Mouse (Mus musculus): ENCODE data around the gene Pltp. TPM values are rescaled to one million over a fixed set of nuclear protein-coding genes. Genes with fewer than 3 reads are reported as not detected.
A peak's percentile ranks its signal among the peaks of the same experiment; 100 is the strongest.
"Not testable (repeated sequence)": the region's sequence is repeated elsewhere in the genome, so short reads cannot be mapped to it uniquely, and the experiment has no call there.

The Pltp gene
- polyA plus RNA-seq, 1 experiment from 2014 or later, result 8.4 TPM

- H3K4me1 ChIP-seq, result peaks cover 31% of the 10 kb centered on the region
- not testable (repeated sequence) for H3K9me3 ChIP-seq (replicated peaks); ATAC-seq; H3K36me3 ChIP-seq; H3K27me3 ChIP-seq (replicated peaks); H3K9ac ChIP-seq
- H3K27ac ChIP-seq, result peak overlapping the region; percentile 98
- peak overlapping the region; percentile 94; the same call in 1 of the 2 replicates for H3K4me3 ChIP-seq
- 70% methylated on average over 11 of the region's 11 CpGs for WGBS (ENCODE audit: insufficient replicate concordance)
- peak overlapping the region; percentile 87 for H3K4me2 ChIP-seq
Observed at GRCm38 (mm10) chr2:164877376-164878215, 20.1 kb upstream of the Pltp start.

GRCm38 (mm10) chr2:164875648-164876047 is 18.1 kb upstream of the Pltp start:
- ATAC-seq, H3K9ac ChIP-seq: not testable (repeated sequence)

GRCm38 (mm10) chr2:164874239-164874769 is 16.8 kb upstream of the Pltp start:
- H3K36me3 ChIP-seq, result peaks cover 4% of the 10 kb centered on the region; the same call in 1 of the 2 replicates
- no peak overlapping the region for H3K4me2 ChIP-seq
- peak overlapping the region; percentile 42; the same call in 1 of the 2 replicates for H3K9ac ChIP-seq
- no peak overlapping the region for H3K27ac ChIP-seq
- no peak for ATAC-seq
- no peaks in the 10 kb centered on the region for H3K27me3 ChIP-seq (replicated peaks)
- peaks cover 20% of the 10 kb centered on the region for H3K4me1 ChIP-seq
- WGBS (ENCODE audit: insufficient replicate concordance), result 33% methylated on average over 1 of the region's 1 CpGs
- H3K4me3 ChIP-seq, result no peak overlapping the region
- no peaks in the 10 kb centered on the region for H3K9me3 ChIP-seq (replicated peaks)

More at GRCm38 (mm10) chr2:164875648-164876047, 18.1 kb upstream of the Pltp start:
- H3K27me3 ChIP-seq (replicated peaks); H3K4me3 ChIP-seq; H3K36me3 ChIP-seq; H3K27ac ChIP-seq; H3K4me2 ChIP-seq; H3K9me3 ChIP-seq (replicated peaks): not testable (repeated sequence)
- WGBS (ENCODE audit: insufficient replicate concordance), result 39% methylated on average over 2 of the region's 2 CpGs
- H3K4me1 ChIP-seq, result peaks cover 25% of the 10 kb centered on the region

GRCm38 (mm10) chr2:164873621-164874020 is 16.1 kb upstream of the Pltp start:
- no peak for ATAC-seq
- WGBS (ENCODE audit: insufficient replicate concordance), result 35% methylated on average over 3 of the region's 3 CpGs
- Histone ChIP-seq H3K36me3 (peaks cover 4% of the 10 kb centered on the region; the same call in 1 of the 2 replicates), H3K4me3 (no peak overlapping the region), H3K9me3 (replicated peaks) (no peaks in the 10 kb centered on the region), H3K4me2 (no peak overlapping the region), H3K9ac (no peak overlapping the region), H3K4me1 (peaks cover 20% of the 10 kb centered on the region), H3K27me3 (replicated peaks) (no peaks in the 10 kb centered on the region), H3K27ac (no peak overlapping the region)

- H3K4me2 ChIP-seq, result no peak overlapping the region
- peaks cover 4% of the 10 kb centered on the region; the same call in 1 of the 2 replicates for H3K9me3 ChIP-seq (replicated peaks)
- peaks cover 20% of the 10 kb centered on the region for H3K4me1 ChIP-seq
- WGBS (ENCODE audit: insufficient replicate concordance), result 47% methylated on average over 6 of the region's 6 CpGs
- H3K36me3 ChIP-seq, result no peaks in the 10 kb centered on the region
- no peaks in the 10 kb centered on the region for H3K27me3 ChIP-seq (replicated peaks)
- no peak overlapping the region for H3K9ac ChIP-seq
- no peak overlapping the region for H3K4me3 ChIP-seq
- no peak overlapping the region for H3K27ac ChIP-seq
- no peak for ATAC-seq
Observed at GRCm38 (mm10) chr2:164871602-164872303, 14.2 kb upstream of the Pltp start.

GRCm38 (mm10) chr2:164868491-164868890 is 11.0 kb upstream of the Pltp start:
- 33% methylated on average over 7 of the region's 7 CpGs for WGBS (ENCODE audit: insufficient replicate concordance)
- Histone ChIP-seq H3K36me3 (no peaks in the 10 kb centered on the region), H3K4me2 (no peak overlapping the region), H3K9ac (no peak overlapping the region), H3K27me3 (replicated peaks) (no peaks in the 10 kb centered on the region), H3K4me1 (peaks cover 21% of the 10 kb centered on the region), H3K9me3 (replicated peaks) (peaks cover 4% of the 10 kb centered on the region; the same call in 1 of the 2 replicates), H3K27ac (no peak overlapping the region), H3K4me3 (no peak overlapping the region)
- ATAC-seq, result no peak

- peaks cover 4% of the 10 kb centered on the region; the same call in 1 of the 2 replicates for H3K9me3 ChIP-seq (replicated peaks)
- no peak overlapping the region for H3K4me3 ChIP-seq
- 86% methylated on average over 7 of the region's 7 CpGs for WGBS (ENCODE audit: insufficient replicate concordance)
- peaks cover 21% of the 10 kb centered on the region for H3K4me1 ChIP-seq
- H3K27me3 ChIP-seq (replicated peaks), result no peaks in the 10 kb centered on the region
- H3K4me2 ChIP-seq, result no peak overlapping the region
- H3K36me3 ChIP-seq, result no peaks in the 10 kb centered on the region
- no peak for ATAC-seq
- H3K27ac ChIP-seq, result 0 out of 2 replicates have a peak overlapping the region, but pooled peaks have one; percentile 25
- H3K9ac ChIP-seq, result no peak overlapping the region
Observed at GRCm38 (mm10) chr2:164867566-164867965, 10.1 kb upstream of the Pltp start.

- WGBS (ENCODE audit: insufficient replicate concordance), result 53% methylated on average over 16 of the region's 16 CpGs
- Histone ChIP-seq H3K27me3 (replicated peaks) (no peaks in the 10 kb centered on the region), H3K27ac (peak overlapping the region; percentile 25; the same call in 1 of the 2 replicates), H3K4me2 (no peak overlapping the region), H3K36me3 (no peaks in the 10 kb centered on the region), H3K4me1 (peaks cover 26% of the 10 kb centered on the region), H3K4me3 (no peak overlapping the region), H3K9ac (no peak overlapping the region), H3K9me3 (replicated peaks) (peaks cover 4% of the 10 kb centered on the region; the same call in 1 of the 2 replicates)
- no peak for ATAC-seq
Observed at GRCm38 (mm10) chr2:164866741-164867551, 9.4 kb upstream of the Pltp start.

- peak; percentile 37; the same call in 1 of the 2 replicates for ATAC-seq
- WGBS (ENCODE audit: insufficient replicate concordance), result 32% methylated on average over 4 of the region's 4 CpGs
- H3K9me3 ChIP-seq (replicated peaks), result peaks cover 4% of the 10 kb centered on the region; the same call in 1 of the 2 replicates
Observed at GRCm38 (mm10) chr2:164864593-164864992, 7.1 kb upstream of the Pltp start.

GRCm38 (mm10) chr2:164863411-164863810 is 5.9 kb upstream of the Pltp start:
- H3K27me3 ChIP-seq (replicated peaks), result peaks cover 25% of the 10 kb centered on the region
- peaks cover 38% of the 10 kb centered on the region for H3K4me1 ChIP-seq
- H3K9ac ChIP-seq; H3K4me2 ChIP-seq; H3K9me3 ChIP-seq (replicated peaks); H3K36me3 ChIP-seq; H3K4me3 ChIP-seq; ATAC-seq; H3K27ac ChIP-seq: not testable (repeated sequence)
- 85% methylated on average over 9 of the region's 9 CpGs for WGBS (ENCODE audit: insufficient replicate concordance)

More at GRCm38 (mm10) chr2:164864593-164864992, 7.1 kb upstream of the Pltp start:
- no peak overlapping the region for H3K9ac ChIP-seq
- H3K36me3 ChIP-seq, result no peaks in the 10 kb centered on the region
- H3K4me3 ChIP-seq, result no peak overlapping the region
- H3K4me1 ChIP-seq, result peaks cover 33% of the 10 kb centered on the region
- no peak overlapping the region for H3K27ac ChIP-seq
- H3K4me2 ChIP-seq, result no peak overlapping the region
- peaks cover 13% of the 10 kb centered on the region for H3K27me3 ChIP-seq (replicated peaks)

- no peak for ATAC-seq
- H3K27ac ChIP-seq, result peak overlapping the region; percentile 25; the same call in 1 of the 2 replicates
- H3K4me1 ChIP-seq, result peaks cover 44% of the 10 kb centered on the region
- H3K9me3 ChIP-seq (replicated peaks), result no peaks in the 10 kb centered on the region
- H3K4me3 ChIP-seq, result no peak overlapping the region
- H3K4me2 ChIP-seq, result no peak overlapping the region
- H3K36me3 ChIP-seq, result no peaks in the 10 kb centered on the region
- H3K27me3 ChIP-seq (replicated peaks), result peaks cover 36% of the 10 kb centered on the region
- WGBS (ENCODE audit: insufficient replicate concordance), result 44% methylated on average over 9 of the region's 9 CpGs
- no peak overlapping the region for H3K9ac ChIP-seq
Observed at GRCm38 (mm10) chr2:164862179-164862861, 4.8 kb upstream of the Pltp start.

All from liver, embryonic 12.5 days (tissue).